Mouse (Mus musculus): ENCODE results near the gene Clmp.
A peak's percentile ranks its signal among the peaks of the same experiment; 100 is the strongest.
"Not testable (repeated sequence)": the region's sequence is repeated elsewhere in the genome, so short reads cannot be mapped to it uniquely, and the experiment has no call there.

Clmp gene

GRCm38 (mm10) chr9:40730701-40731590 lies 45.2 kb downstream of the Clmp start:
- peak; percentile 15 to 18 for DNase-seq (ENCODE audit: low spot score in 2 of 2)

GRCm38 (mm10) chr9:40731591-40732048 lies 45.9 kb downstream of the Clmp start:
- DNase-seq (ENCODE audit: low spot score in 2 of 2) = no peak

GRCm38 (mm10) chr9:40732302-40732701 lies 46.5 kb downstream of the Clmp start:
- no peak for DNase-seq (ENCODE audit: low spot score in 2 of 2)

- DNase-seq (ENCODE audit: low spot score in 2 of 2) = no peak
These were observed 51.4 kb downstream of the Clmp start for GRCm38 (mm10) chr9:40737117-40737516.

- no peak for DNase-seq (ENCODE audit: low spot score in 2 of 2)
These were observed 57.8 kb downstream of the Clmp start for GRCm38 (mm10) chr9:40743525-40744034.

GRCm38 (mm10) chr9:40744233-40744632 lies 58.5 kb downstream of the Clmp start:
- DNase-seq (ENCODE audit: low spot score in 2 of 2) = no peak

GRCm38 (mm10) chr9:40746796-40747195 lies 61.0 kb downstream of the Clmp start:
- DNase-seq (ENCODE audit: low spot score in 2 of 2) = no peak

GRCm38 (mm10) chr9:40747249-40747648 lies 61.5 kb downstream of the Clmp start:
- no peak for DNase-seq (ENCODE audit: low spot score in 2 of 2)

- no peak for DNase-seq (ENCODE audit: low spot score in 2 of 2)
These were observed 64.3 kb downstream of the Clmp start for GRCm38 (mm10) chr9:40749832-40750620.

GRCm38 (mm10) chr9:40751749-40752148 lies 66.0 kb downstream of the Clmp start:
- no peak for DNase-seq (ENCODE audit: low spot score in 2 of 2)

GRCm38 (mm10) chr9:40756401-40756800 lies 70.6 kb downstream of the Clmp start:
- DNase-seq (ENCODE audit: low spot score in 2 of 2) = peak in 1 of 2 experiments; percentile 42

- DNase-seq (ENCODE audit: low spot score in 2 of 2) = peak in 1 of 2 experiments; percentile 15
These were observed 71.4 kb downstream of the Clmp start for GRCm38 (mm10) chr9:40757105-40757626.

- peak; percentile 13 to 40 for DNase-seq (ENCODE audit: low spot score in 2 of 2)
These were observed 72.0 kb downstream of the Clmp start for GRCm38 (mm10) chr9:40757685-40758270.

GRCm38 (mm10) chr9:40762354-40762753 lies 76.6 kb downstream of the Clmp start:
- no peak for DNase-seq (ENCODE audit: low spot score in 2 of 2)

GRCm38 (mm10) chr9:40764887-40765580 lies 79.3 kb downstream of the Clmp start:
- no peak for DNase-seq (ENCODE audit: low spot score in 2 of 2)

GRCm38 (mm10) chr9:40765581-40765940 lies 79.8 kb downstream of the Clmp start:
- DNase-seq (ENCODE audit: low spot score in 2 of 2) = no peak

- DNase-seq (ENCODE audit: low spot score in 2 of 2) = no peak
These were observed 80.4 kb downstream of the Clmp start for GRCm38 (mm10) chr9:40766058-40766605.

- no peak for DNase-seq (ENCODE audit: low spot score in 2 of 2)
These were observed 82.2 kb downstream of the Clmp start for GRCm38 (mm10) chr9:40767946-40768345.

- no peak for DNase-seq (ENCODE audit: low spot score in 2 of 2)
These were observed 86.5 kb downstream of the Clmp start for GRCm38 (mm10) chr9:40772246-40772645.

GRCm38 (mm10) chr9:40773142-40773541 lies 87.4 kb downstream of the Clmp start:
- DNase-seq (ENCODE audit: low spot score in 2 of 2) = not testable (repeated sequence)

GRCm38 (mm10) chr9:40773869-40774268 lies 88.1 kb downstream of the Clmp start:
- DNase-seq (ENCODE audit: low spot score in 2 of 2) = no peak
